In the genomic region with DNA sequence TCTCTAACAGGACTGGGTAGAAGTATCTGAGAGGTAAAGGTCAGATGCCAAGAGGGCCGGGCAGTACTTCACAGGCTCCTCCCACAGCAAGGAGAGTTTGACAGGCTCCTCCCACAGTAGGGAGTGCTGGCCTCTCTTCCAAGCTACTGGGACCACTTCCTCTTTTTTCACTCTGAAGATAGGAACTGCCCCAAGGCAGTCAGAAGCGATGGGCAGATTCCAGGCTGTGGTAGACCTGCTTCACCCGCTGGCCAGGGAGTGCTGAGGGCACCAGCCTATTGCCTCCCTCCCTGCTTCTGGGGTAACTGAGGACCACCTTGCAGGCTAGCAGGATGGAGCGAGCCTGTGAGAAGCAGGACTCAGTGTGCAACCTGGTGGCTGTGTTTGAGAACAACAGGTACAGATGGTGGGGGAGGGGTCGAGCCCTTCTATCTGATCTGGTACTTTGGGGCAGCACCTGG, we compare ENCODE assay signal across 8 mouse cellular contexts. TPM values are rescaled to one million over a fixed set of nuclear protein-coding genes. Genes with fewer than 3 reads are reported as not detected.
DNase-seq lines count a peak whose midpoint lies in the region; ATAC-seq lines count a peak whose summit lies in the region.

Gene Fgd2 (plus strand): TSS at position 154 of the 461 bp plus-strand sequence.

- no peak within 1 kb of the TSS for H3K4me2 ChIP-seq in forebrain, embryonic 13.5 days
- no peak within 1 kb of the TSS for H3K4me2 ChIP-seq in embryonic facial prominence, embryonic 15.5 days (replicated peaks)
- peak within 1 kb of the TSS; percentile 33 for H3K4me2 ChIP-seq in liver, embryonic 15.5 days
- peak within 1 kb of the TSS; percentile 9; the same call in 1 of the 2 replicates for H3K4me2 ChIP-seq in stomach, embryonic 15.5 days
- no peak within 1 kb of the TSS for H3K4me2 ChIP-seq in hindbrain, embryonic 14.5 days (replicated peaks)

- peak within 1 kb of the TSS; percentile 72 for H3K27ac ChIP-seq in forebrain, embryonic 10.5 days
- no peak within 1 kb of the TSS for H3K27ac ChIP-seq in forebrain, embryonic 13.5 days
- no peak within 1 kb of the TSS for H3K27ac ChIP-seq in embryonic facial prominence, embryonic 15.5 days (replicated peaks)
- no peak within 1 kb of the TSS for H3K27ac ChIP-seq in liver, embryonic 15.5 days (replicated peaks)
- no peak within 1 kb of the TSS for H3K27ac ChIP-seq in stomach, embryonic 15.5 days
- no peak within 1 kb of the TSS for H3K27ac ChIP-seq in hindbrain, embryonic 14.5 days

- no peaks in the 10 kb centered on the region for H3K36me3 ChIP-seq in forebrain, embryonic 10.5 days (replicated peaks)
- H3K36me3 ChIP-seq in forebrain, embryonic 13.5 days (ENCODE audit: poor library complexity, severe bottlenecking): no peaks in the 10 kb centered on the region
- no peaks in the 10 kb centered on the region for H3K36me3 ChIP-seq in embryonic facial prominence, embryonic 15.5 days
- H3K36me3 ChIP-seq in liver, embryonic 15.5 days (replicated peaks): no peaks in the 10 kb centered on the region
- H3K36me3 ChIP-seq in stomach, embryonic 15.5 days: no peaks in the 10 kb centered on the region
- no peaks in the 10 kb centered on the region for H3K36me3 ChIP-seq in hindbrain, embryonic 14.5 days (replicated peaks; ENCODE audit: control insufficient read depth, insufficient read depth)

- H3K9ac ChIP-seq in forebrain, embryonic 13.5 days: no peak within 1 kb of the TSS
- no peak within 1 kb of the TSS for H3K9ac ChIP-seq in embryonic facial prominence, embryonic 15.5 days
- H3K9ac ChIP-seq in liver, embryonic 15.5 days: no peak within 1 kb of the TSS
- no peak within 1 kb of the TSS for H3K9ac ChIP-seq in stomach, embryonic 15.5 days
- H3K9ac ChIP-seq in hindbrain, embryonic 14.5 days: no peak within 1 kb of the TSS

- H3K4me3 ChIP-seq in forebrain, embryonic 10.5 days: peak within 1 kb of the TSS; percentile 16; the same call in 1 of the 2 replicates
- no peak within 1 kb of the TSS for H3K4me3 ChIP-seq in forebrain, embryonic 13.5 days
- H3K4me3 ChIP-seq in embryonic facial prominence, embryonic 15.5 days (replicated peaks): no peak within 1 kb of the TSS
- peak within 1 kb of the TSS; percentile 31 for H3K4me3 ChIP-seq in liver, embryonic 15.5 days (replicated peaks)
- 0 out of 2 replicates have a peak within 1 kb of the TSS, but pooled peaks have one; percentile 12 for H3K4me3 ChIP-seq in stomach, embryonic 15.5 days (replicated peaks)
- H3K4me3 ChIP-seq in hindbrain, embryonic 14.5 days (replicated peaks; ENCODE audit: low read length): no peak within 1 kb of the TSS

- DNase-seq in forebrain, embryonic 10.5 days (ENCODE audit: extremely low spot score, low spot score): no peak
- DNase-seq in 3T3-L1 (ENCODE audit: low read depth, low spot score): peak; percentile 21
- DNase-seq in adrenal gland, postnatal 10 days: no peak
- DNase-seq in hindbrain, embryonic 14.5 days (ENCODE audit: low spot score): no peak

- WGBS in forebrain, embryonic 10.5 days: 25% methylated on average over 5 of the region's 5 CpGs
- WGBS in forebrain, embryonic 13.5 days: 26% methylated on average over 5 of the region's 5 CpGs
- WGBS in embryonic facial prominence, embryonic 15.5 days: 17% methylated on average over 5 of the region's 5 CpGs
- 4% methylated on average over 5 of the region's 5 CpGs for WGBS in liver, embryonic 15.5 days (ENCODE audit: insufficient replicate concordance)
- WGBS in stomach, embryonic 15.5 days: 17% methylated on average over 5 of the region's 5 CpGs
- 26% methylated on average over 5 of the region's 5 CpGs for WGBS in hindbrain, embryonic 14.5 days

- no peaks in the 10 kb centered on the region for H3K9me3 ChIP-seq in forebrain, embryonic 10.5 days
- H3K9me3 ChIP-seq in forebrain, embryonic 13.5 days (replicated peaks): no peaks in the 10 kb centered on the region
- no peaks in the 10 kb centered on the region for H3K9me3 ChIP-seq in embryonic facial prominence, embryonic 15.5 days (replicated peaks)
- H3K9me3 ChIP-seq in liver, embryonic 15.5 days (replicated peaks): no peaks in the 10 kb centered on the region
- H3K9me3 ChIP-seq in stomach, embryonic 15.5 days: no peaks in the 10 kb centered on the region
- H3K9me3 ChIP-seq in hindbrain, embryonic 14.5 days (ENCODE audit: control insufficient read depth, low read length): no peaks in the 10 kb centered on the region

- ATAC-seq in forebrain, embryonic 13.5 days: no peak
- no peak for ATAC-seq in embryonic facial prominence, embryonic 15.5 days (ENCODE audit: insufficient number of reproducible peaks, low FRiP score, low TSS enrichment, low read depth)
- peak; percentile 29; the same call in 1 of the 2 replicates for ATAC-seq in liver, embryonic 15.5 days (ENCODE audit: insufficient read depth)
- no peak for ATAC-seq in stomach, embryonic 15.5 days (ENCODE audit: insufficient read depth, low FRiP score, low read depth)
- ATAC-seq in hindbrain, embryonic 14.5 days (ENCODE audit: low FRiP score): no peak

- H3K27me3 ChIP-seq in forebrain, embryonic 10.5 days (ENCODE audit: poor library complexity, severe bottlenecking): no peaks in the 10 kb centered on the region
- no peaks in the 10 kb centered on the region for H3K27me3 ChIP-seq in forebrain, embryonic 13.5 days
- no peaks in the 10 kb centered on the region for H3K27me3 ChIP-seq in embryonic facial prominence, embryonic 15.5 days
- no peaks in the 10 kb centered on the region; the same call in 1 of the 2 replicates for H3K27me3 ChIP-seq in liver, embryonic 15.5 days
- H3K27me3 ChIP-seq in stomach, embryonic 15.5 days (replicated peaks): no peaks in the 10 kb centered on the region
- H3K27me3 ChIP-seq in hindbrain, embryonic 14.5 days (ENCODE audit: control insufficient read depth, insufficient read depth, low read length): no peaks in the 10 kb centered on the region

- H3K4me1 ChIP-seq in forebrain, embryonic 10.5 days: peaks cover 44% of the 10 kb centered on the region
- H3K4me1 ChIP-seq in forebrain, embryonic 13.5 days: peaks cover 18% of the 10 kb centered on the region
- peaks cover 14% of the 10 kb centered on the region for H3K4me1 ChIP-seq in embryonic facial prominence, embryonic 15.5 days
- H3K4me1 ChIP-seq in liver, embryonic 15.5 days (replicated peaks): peaks cover 17% of the 10 kb centered on the region
- peaks cover 17% of the 10 kb centered on the region for H3K4me1 ChIP-seq in stomach, embryonic 15.5 days
- H3K4me1 ChIP-seq in hindbrain, embryonic 14.5 days (replicated peaks; ENCODE audit: control insufficient read depth, insufficient read depth, low read length): peaks cover 19% of the 10 kb centered on the region

RNA-seq across cellular contexts. Expression of gene Fgd2, which starts in this region (rescaled TPM):
- 5.4 and 6.3 TPM in 2 replicates for polyA plus RNA-seq in forebrain, embryonic 10.5 days (2016; fragmentation: Nextera tagmentation; extraction: Ambion mirVana)
- polyA plus RNA-seq in forebrain, embryonic 13.5 days (2015; fragmentation: Nextera tagmentation; extraction: Ambion mirVana): 2.6 and 3.0 TPM in 2 replicates
- 14.5 and 15.3 TPM in 2 replicates for polyA plus RNA-seq in embryonic facial prominence, embryonic 15.5 days (2015; fragmentation: Nextera tagmentation; extraction: Ambion mirVana)
- polyA plus RNA-seq in liver, embryonic 15.5 days (2015; fragmentation: Nextera tagmentation; extraction: Ambion mirVana): 6.5 and 8.4 TPM in 2 replicates
- polyA plus RNA-seq in stomach, embryonic 15.5 days (2015; fragmentation: Nextera tagmentation; extraction: Ambion mirVana): 11.3 and 12.5 TPM in 2 replicates
- total RNA-seq in adrenal gland, postnatal 10 days (2021): 1 to 10 TPM; 4.6 to 7.4 TPM
- polyA plus RNA-seq in hindbrain, embryonic 14.5 days (2014; fragmentation: Nextera tagmentation; extraction: Ambion mirVana): 3.8 and 4.9 TPM in 2 replicates

Comparison
In these comparisons a context has a peak if more than half of its experiments do, and no peak if none do; other contexts are left out.
1. H3K4me3 ChIP-seq: peak in forebrain, embryonic 10.5 days (single experiment), liver, embryonic 15.5 days (single experiment) and stomach, embryonic 15.5 days (single experiment); none in forebrain, embryonic 13.5 days (single experiment), embryonic facial prominence, embryonic 15.5 days (single experiment) and hindbrain, embryonic 14.5 days (single experiment).
2. H3K4me2 ChIP-seq: peak in liver, embryonic 15.5 days (single experiment) and stomach, embryonic 15.5 days (single experiment); none in forebrain, embryonic 13.5 days (single experiment), embryonic facial prominence, embryonic 15.5 days (single experiment) and hindbrain, embryonic 14.5 days (single experiment).